Mouse (Mus musculus): ENCODE results near the gene AB124611. TPM values are rescaled to one million over a fixed set of nuclear protein-coding genes. Genes with fewer than 3 reads are reported as not detected.

AB124611 gene
- 0.84 and 1.1 TPM in 2 replicates for polyA plus RNA-seq (2012; rRNA removed; ENCODE audit: low replicate concordance)

GRCm38 (mm10) chr9:21525937-21526633 lies at the start of gene AB124611:
Gene AB124611, plus strand, starts transcription at chr9:21526176.

GRCm38 (mm10) chr9:21509772-21510688 lies 15.9 kb upstream of the AB124611 start, which contains the start of gene Tmed1:
Gene Tmed1, minus strand, starts transcription at chr9:21510252.

GRCm38 (mm10) chr9:21546789-21547074 lies 20.8 kb downstream of the AB124611 start, which contains the start of gene Carm1:
Gene Carm1, plus strand, starts transcription at chr9:21546894.

DNA sequence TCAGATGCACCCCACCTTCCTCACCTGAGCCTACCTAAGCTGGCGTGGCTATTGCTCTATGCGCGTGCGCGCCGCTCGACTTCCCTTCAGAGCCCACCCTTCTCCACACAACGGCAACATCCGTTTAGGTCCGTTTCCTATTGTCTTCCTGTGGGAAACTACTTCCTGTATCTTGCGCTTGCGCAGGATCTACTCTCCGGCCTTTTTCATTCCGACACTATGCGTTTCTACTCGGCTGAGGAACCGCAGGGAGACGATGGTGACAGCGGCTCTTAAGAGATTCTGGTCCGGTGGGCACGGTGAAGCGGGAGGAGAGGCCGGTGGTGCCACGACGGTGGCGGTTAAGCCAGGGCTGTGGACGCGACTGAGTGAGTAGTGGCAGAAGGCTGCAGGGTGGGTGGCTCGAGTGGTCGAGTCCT lies 66.7 kb downstream of the AB124611 start, which contains the start of the genes Timm29 and Yipf2:
Timm29 (plus strand) TSS at position 20 of the 419 bp plus-strand sequence.
Yipf2 (minus strand) TSS at position 126 of the 419 bp plus-strand sequence.

Other genes starting within 250 kb of the AB124611 start
- gene Kri1, start 238.2 kb upstream of the AB124611 start, polyA plus RNA-seq (2012; rRNA removed; ENCODE audit: low replicate concordance): 8.6 and 13.3 TPM in 2 replicates
- gene Cdkn2d, start 234.8 kb upstream of the AB124611 start, polyA plus RNA-seq (2012; rRNA removed; ENCODE audit: low replicate concordance): 15.2 and 22.1 TPM in 2 replicates
- 55.7 and 57.9 TPM in 2 replicates for gene Ap1m2, start 213.8 kb upstream of the AB124611 start, polyA plus RNA-seq (2012; rRNA removed; ENCODE audit: low replicate concordance)
- gene Slc44a2, start 205.5 kb upstream of the AB124611 start, polyA plus RNA-seq (2012; rRNA removed; ENCODE audit: low replicate concordance): 9.2 and 13.8 TPM in 2 replicates
- gene Ilf3, start 158.3 kb upstream of the AB124611 start, polyA plus RNA-seq (2012; rRNA removed; ENCODE audit: low replicate concordance): 17.3 and 20.4 TPM in 2 replicates
- gene Qtrt1, start 114.3 kb upstream of the AB124611 start, polyA plus RNA-seq (2012; rRNA removed; ENCODE audit: low replicate concordance): 24.0 and 24.6 TPM in 2 replicates
- gene Dnm2, start 101.3 kb upstream of the AB124611 start, polyA plus RNA-seq (2012; rRNA removed; ENCODE audit: low replicate concordance): 332 and 457 TPM in 2 replicates
- 10.1 and 10.3 TPM in 2 replicates for gene Tmed1, start 15.9 kb upstream of the AB124611 start, polyA plus RNA-seq (2012; rRNA removed; ENCODE audit: low replicate concordance)
- gene Carm1, start 20.7 kb downstream of the AB124611 start, polyA plus RNA-seq (2012; rRNA removed; ENCODE audit: low replicate concordance): 41.2 and 56.6 TPM in 2 replicates
- 14.3 and 15.6 TPM in 2 replicates for gene Timm29, start 66.5 kb downstream of the AB124611 start, polyA plus RNA-seq (2012; rRNA removed; ENCODE audit: low replicate concordance)
- gene Yipf2, start 66.7 kb downstream of the AB124611 start, polyA plus RNA-seq (2012; rRNA removed; ENCODE audit: low replicate concordance): 37.1 and 41.0 TPM in 2 replicates
- 17.2 and 28.1 TPM in 2 replicates for gene Smarca4, start 90.0 kb downstream of the AB124611 start, polyA plus RNA-seq (2012; rRNA removed; ENCODE audit: low replicate concordance)
- gene Ldlr, start 197.3 kb downstream of the AB124611 start, polyA plus RNA-seq (2012; rRNA removed; ENCODE audit: low replicate concordance): 28.7 and 47.8 TPM in 2 replicates
- 9.2 and 13.7 TPM in 2 replicates for gene Spc24, start 234.1 kb downstream of the AB124611 start, polyA plus RNA-seq (2012; rRNA removed; ENCODE audit: low replicate concordance)